Mouse (Mus musculus): ENCODE results near the gene Cfap77.

Gene Cfap77

GRCm38 (mm10) chr2:28943666-28944516 lies 111.0 kb downstream of the Cfap77 start:
- DNase-seq (ENCODE audit: low spot score) = no peak

GRCm38 (mm10) chr2:28938997-28939396 lies 115.9 kb downstream of the Cfap77 start:
- DNase-seq (ENCODE audit: low spot score) = no peak

- DNase-seq (ENCODE audit: low spot score) = no peak
These were observed 124.3 kb downstream of the Cfap77 start for GRCm38 (mm10) chr2:28930571-28930970.

GRCm38 (mm10) chr2:28923912-28924311 lies 131.0 kb downstream of the Cfap77 start:
- no peak for DNase-seq (ENCODE audit: low spot score)

GRCm38 (mm10) chr2:28919001-28919400 lies 135.9 kb downstream of the Cfap77 start:
- DNase-seq (ENCODE audit: low spot score) = no peak

GRCm38 (mm10) chr2:28917518-28918361 lies 137.1 kb downstream of the Cfap77 start:
- no peak for DNase-seq (ENCODE audit: low spot score)

- DNase-seq (ENCODE audit: low spot score) = no peak
These were observed 137.7 kb downstream of the Cfap77 start for GRCm38 (mm10) chr2:28917156-28917517.

GRCm38 (mm10) chr2:28916513-28916865 lies 138.4 kb downstream of the Cfap77 start, which contains the start of gene Barhl1:
Gene Barhl1, minus strand, starts transcription at chr2:28916668.
- DNase-seq (ENCODE audit: low spot score) = no peak

GRCm38 (mm10) chr2:28915768-28916512 lies 138.9 kb downstream of the Cfap77 start:
- DNase-seq (ENCODE audit: low spot score) = peak; percentile 88

- no peak for DNase-seq (ENCODE audit: low spot score)
These were observed 139.6 kb downstream of the Cfap77 start for GRCm38 (mm10) chr2:28915104-28915738.

- no peak for DNase-seq (ENCODE audit: low spot score)
These were observed 140.7 kb downstream of the Cfap77 start for GRCm38 (mm10) chr2:28914121-28914520.

- DNase-seq (ENCODE audit: low spot score) = no peak
These were observed 141.9 kb downstream of the Cfap77 start for GRCm38 (mm10) chr2:28912961-28913360.

GRCm38 (mm10) chr2:28912039-28912700 lies 142.7 kb downstream of the Cfap77 start:
- DNase-seq (ENCODE audit: low spot score) = no peak

- DNase-seq (ENCODE audit: low spot score) = no peak
These were observed 143.4 kb downstream of the Cfap77 start for GRCm38 (mm10) chr2:28911331-28912038.

- DNase-seq (ENCODE audit: low spot score) = no peak
These were observed 144.0 kb downstream of the Cfap77 start for GRCm38 (mm10) chr2:28910877-28911276.

- DNase-seq (ENCODE audit: low spot score) = no peak
These were observed 144.8 kb downstream of the Cfap77 start for GRCm38 (mm10) chr2:28909818-28910710.

- DNase-seq (ENCODE audit: low spot score) = no peak
These were observed 145.6 kb downstream of the Cfap77 start for GRCm38 (mm10) chr2:28909186-28909817.

GRCm38 (mm10) chr2:28908389-28909153 lies 146.3 kb downstream of the Cfap77 start:
- no peak for DNase-seq (ENCODE audit: low spot score)
